Mouse (Mus musculus) gastrocnemius, adult 8-10 months (tissue): ENCODE results near the gene Stmn3. TPM values are rescaled to one million over a fixed set of nuclear protein-coding genes. Genes with fewer than 3 reads are reported as not detected.

Experiments
- DNase-seq, 2 experiments: peaks; one replicate each; pipeline ENCODE4 v3.0.0; 2022; ENCODE audit warnings: low spot score in 2 of 2
- total RNA-seq, 4 experiments: library from RNA; stranded (reverse); gene quantifications; 2 replicates each; pipeline ENCODE4 v1.2.4; 2022

Stmn3 gene
- not detected for total RNA-seq

DNA sequence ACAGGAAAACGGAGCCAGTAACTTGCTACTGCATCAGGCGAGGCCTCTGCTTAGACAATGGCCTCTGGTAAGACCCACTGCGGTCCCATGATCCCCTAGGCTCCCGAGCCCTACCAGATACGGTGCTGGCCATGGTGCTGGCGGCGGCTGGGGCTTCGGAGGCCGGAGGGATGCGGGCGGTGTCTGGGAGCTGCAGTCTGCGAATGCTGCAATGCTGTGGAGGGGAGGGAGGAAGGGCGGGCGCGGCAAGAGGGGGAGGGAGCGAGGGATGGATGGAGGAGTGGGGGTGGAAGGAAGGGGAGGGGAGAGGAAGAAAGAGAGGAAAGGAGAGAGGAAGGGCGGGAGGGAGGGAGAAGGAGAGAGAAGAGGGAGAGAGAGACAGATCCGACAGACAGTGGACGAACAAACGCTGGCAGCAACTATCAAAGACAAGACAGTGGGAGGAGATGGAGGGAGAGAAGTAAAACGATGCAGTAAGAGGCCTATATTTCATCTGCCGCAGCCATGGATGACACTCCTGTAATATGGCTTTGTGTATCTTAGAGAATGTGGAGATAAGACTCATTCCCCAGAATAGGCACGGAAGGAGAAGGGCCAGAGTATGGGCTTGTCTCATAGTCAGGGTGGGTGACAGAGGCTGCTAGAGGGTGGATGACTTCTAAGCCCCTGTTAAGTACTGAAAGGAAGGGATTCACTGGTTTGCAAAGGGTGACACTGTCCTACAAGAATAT lies at the start of gene Stmn3:
Stmn3 (minus strand) TSS at position 421 of the 731 bp plus-strand sequence.
- no peak for DNase-seq

DNA sequence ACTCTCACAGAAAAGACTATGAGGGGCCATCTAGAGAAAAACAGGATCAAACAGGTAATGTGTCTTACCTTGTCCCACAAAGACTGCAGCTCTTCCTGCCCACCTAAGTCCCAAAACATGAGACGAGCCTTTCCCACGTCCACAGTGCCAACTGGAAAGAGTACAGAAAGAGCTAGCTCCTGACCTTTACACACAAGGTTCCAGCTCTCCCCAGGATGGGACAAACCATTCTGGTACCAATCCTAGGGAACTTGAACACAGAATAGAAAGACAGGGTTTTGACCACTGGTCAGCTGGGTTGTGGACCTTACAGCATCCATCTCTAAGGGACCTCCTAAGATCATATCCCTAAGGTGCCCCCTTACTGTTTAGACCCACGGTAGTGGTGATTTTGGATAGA lies 49.6 kb upstream of the Stmn3 start:
- no peak for DNase-seq

DNA sequence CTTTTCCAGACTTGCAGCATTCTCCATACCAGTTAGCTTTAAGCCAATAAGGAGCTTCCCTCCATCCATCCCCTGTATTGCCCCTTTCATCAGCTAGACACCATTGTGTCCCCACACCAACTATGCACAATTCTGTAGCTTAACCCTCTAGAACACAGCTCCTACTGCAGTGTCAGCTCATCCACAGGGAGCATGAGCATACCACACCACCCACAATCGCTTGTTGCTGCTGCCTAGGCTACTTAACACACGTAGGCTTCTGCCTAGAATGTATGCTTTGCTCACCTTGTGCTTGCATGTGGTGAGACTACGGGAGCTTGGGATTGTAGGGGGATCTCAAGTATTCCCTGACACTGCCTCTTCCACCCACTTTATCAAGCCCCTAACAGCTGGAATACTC lies 42.5 kb upstream of the Stmn3 start:
- DNase-seq, result no peak

DNA sequence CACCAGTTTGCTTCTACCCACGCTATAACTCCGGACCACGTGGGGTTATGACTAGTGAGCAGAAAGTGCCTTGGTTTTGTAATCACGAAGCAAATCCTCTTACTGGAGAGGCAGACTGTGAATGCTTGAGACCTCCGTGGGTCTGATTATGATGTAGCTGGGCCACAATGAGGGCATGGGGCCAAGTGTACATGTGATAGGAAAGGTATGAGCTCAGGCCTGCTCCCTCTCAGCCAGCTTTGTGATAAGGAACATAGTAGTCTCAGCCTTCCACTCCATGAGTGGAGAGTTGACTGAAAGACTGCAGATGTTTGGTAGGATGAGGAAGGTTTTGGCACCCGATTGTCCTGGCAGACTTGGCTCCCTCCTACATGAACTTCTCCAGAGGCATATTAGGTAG lies 28.5 kb upstream of the Stmn3 start:
- no peak for DNase-seq

DNA sequence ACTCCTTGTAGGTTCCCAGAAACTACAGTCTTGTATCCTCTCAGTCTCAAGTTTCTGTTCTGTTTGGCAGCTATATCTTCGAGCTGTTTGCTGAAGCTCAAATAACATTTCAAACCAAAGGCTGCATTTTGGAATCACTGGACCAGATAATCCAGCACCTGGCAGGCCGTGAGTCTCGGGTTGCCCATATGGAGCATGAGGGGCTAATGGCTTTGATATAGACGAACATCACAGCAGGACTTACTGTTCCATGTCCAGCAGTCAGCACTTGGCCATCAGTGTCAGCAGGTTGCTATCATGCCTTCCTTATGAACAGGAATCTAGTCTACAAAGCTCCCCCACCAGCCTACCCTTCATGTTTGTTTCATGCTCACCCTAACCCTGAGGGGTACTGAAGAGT lies 26.1 kb upstream of the Stmn3 start:
- no peak for DNase-seq

DNA sequence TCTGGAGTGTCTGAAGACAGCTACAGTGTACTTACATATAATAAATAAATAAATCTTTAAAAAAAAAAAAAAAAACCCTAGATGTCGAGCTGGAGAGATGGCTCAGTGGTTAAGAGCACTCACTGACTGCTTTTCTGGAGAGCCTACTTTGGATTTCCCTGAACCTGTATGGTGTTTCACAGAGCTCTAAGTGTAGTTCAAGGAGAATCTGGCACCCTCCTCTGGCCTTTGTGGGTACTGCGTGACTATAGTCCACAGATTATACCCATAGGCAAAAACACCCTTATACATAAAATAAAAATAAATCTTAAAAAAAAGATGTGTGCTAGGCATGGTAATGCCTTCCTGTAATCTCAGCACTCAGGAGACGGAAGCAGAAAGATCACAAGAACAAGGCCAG lies 19.7 kb upstream of the Stmn3 start:
- DNase-seq, result peak; percentile 42 to 50

DNA sequence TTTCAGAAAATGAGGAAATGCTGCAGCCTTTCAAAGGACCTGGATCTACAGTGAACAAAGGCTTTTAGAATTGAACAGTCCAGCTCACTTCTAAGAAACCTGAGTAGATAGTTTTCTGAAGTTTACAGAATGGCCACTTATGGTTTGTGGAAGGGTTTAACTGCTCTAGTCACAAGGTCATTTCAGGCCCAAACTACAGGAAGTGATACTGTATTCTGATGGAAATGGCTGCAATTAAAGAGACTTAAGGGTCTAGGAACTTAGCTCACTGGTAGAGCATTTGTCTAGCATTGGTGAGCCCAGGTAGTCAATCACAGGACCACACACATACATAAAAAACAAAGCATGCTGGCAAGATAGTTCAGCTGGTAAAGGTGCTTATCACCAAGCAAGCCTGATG lies 18.2 kb upstream of the Stmn3 start:
- no peak for DNase-seq

DNA sequence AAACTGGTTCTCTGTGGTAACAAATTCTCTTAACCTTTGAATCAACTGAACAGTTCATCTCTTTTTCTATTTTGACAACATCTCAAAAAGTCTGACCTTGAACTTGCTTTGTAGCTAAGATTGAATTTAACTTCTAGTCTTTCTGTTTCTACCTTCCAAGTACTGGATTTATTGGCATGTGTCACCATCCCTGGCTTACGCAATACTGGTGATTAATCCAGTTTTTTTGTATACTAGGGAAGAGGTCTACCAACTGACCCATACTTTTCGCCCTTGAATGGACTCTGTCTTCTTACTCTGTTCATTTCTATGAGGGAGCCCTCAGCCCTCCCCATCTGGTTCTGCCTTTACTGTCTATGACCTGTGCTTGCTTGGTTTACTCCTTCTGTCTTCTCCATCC lies 11.8 kb upstream of the Stmn3 start:
- DNase-seq, result no peak

DNA sequence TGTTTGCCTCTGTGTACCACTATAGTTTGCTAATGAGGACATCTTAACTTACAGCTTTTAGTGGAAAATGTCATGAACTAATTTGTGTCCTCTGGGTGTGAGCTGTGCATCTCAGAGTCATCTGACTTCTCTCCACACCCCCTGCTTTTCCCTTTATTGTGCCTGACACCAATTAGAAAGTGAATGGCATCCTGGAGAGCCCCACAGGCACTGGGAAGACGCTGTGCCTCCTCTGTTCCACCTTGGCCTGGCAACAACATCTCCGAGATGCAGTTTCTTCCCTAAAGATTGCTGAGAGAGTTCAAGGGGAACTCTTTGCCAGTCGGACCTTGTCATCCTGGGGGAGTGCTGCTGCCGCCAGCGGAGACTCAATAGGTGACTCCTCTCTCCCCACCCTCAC lies 7.8 kb upstream of the Stmn3 start:
- DNase-seq, result no peak

DNA sequence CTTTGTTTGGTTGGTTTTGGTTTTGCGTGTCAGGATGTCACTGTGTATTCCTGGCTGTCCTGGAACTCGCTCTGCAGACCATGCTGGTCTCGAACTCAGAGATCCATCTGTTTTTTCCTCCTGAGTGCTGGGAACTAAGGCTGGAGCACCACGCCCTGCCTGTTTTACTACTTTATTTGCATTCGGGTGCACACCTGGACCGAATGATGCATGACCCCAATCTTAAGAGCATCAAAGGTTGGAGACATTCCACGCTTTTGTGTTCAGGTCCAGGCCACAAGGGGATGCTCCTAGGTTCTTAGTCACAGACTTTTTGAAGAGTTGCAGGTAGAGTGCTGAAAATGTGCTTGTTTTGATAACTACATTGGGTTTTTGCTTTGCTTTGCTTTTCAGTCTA lies 5.8 kb upstream of the Stmn3 start:
- no peak for DNase-seq

DNA sequence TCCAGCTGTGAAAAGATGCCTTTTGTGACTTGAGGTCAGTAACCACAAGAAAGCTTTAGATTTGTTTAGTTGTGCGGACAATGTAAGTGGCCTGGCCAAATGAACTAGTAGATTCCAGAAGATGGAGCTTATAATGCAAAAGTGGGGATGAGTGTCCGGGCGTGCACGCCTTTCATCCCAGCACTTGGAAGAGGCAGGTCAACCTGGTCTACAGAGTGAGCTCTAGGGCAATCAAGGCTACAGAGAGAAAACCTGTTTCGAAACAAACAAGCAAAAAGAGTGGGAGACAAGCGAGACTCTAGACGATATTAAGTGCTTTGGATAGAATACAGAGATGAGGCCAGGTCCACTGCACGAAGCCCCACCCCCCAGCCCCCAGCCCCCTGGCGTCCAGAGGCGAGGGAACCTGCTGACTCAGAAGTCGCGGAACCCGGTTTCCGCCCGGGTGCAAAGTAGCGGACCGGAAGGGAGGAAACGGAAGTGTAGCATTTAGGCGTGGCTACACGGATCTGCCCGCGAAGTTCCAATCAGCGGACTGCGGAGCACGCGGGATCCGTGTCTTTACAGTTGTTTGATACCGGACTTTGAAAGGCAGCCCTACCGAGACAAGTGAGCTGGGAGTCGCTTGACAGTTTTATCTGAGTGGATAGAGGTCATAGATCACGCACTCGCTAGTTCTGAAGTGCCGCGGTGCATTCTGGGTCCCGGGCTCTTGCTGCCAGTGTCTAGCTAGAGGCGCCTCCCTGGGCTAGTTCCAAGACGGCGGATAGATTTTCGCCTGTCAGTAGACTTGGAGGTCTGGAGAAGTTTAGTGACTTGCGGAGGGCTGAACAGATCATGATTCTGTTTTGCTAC lies 5.2 kb upstream of the Stmn3 start, which contains the start of gene Rtel1:
Rtel1 (plus strand) TSS at position 492 of the 855 bp plus-strand sequence.
- DNase-seq, result peak; percentile 72 to 74

DNA sequence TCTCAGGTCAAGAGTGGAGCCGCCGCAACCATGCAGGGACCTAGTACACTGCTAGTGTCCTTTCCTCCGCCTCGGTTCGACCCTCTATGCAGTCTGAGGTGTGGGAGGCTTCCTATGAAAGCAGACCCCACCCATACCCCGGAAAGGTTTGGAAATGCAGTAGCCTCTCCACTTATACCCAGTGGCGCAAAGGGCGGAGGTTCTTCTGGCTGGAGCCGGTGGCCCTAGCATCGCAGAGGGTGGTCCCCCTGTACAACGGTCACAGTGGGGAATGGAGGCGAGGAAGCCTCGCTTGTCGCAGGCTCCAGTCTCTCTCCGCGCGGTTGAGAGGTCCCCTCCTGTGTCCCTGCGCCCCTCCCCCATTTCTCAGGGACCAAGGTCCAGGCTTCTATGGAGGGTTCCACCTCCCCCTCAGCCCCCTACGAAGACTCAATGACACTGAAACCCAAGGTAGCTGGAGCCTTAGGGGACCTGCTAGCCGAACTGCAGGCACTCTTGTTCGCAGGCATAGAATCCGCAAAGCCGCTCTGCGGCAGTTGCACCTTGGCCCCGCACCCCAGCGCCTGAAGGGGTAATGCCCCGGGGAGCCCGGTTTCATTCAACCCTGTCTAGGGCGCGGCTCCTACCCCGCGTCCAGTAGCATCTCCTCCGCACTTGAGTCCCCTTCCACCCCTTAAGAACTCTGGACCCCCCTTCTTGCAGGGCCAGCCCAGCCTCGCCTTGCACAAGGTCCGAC lies 788 bp downstream of the Stmn3 start:
- no peak for DNase-seq

DNA sequence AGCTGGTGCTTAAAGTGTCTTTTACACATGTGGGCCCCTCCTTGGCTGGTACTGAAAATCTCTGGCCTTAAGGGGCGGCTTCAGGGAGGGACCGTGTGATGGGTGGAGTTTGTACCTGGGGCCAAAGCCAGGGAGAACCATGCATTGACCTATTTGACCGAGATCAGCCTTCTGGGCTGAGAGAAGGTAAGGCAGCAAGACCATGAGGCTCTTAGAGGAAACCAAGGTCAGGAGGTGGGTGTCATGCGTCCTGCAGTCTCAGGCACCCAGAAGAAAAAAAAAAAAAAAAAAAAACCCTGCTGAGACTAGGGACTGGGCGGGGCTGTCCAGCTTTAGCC lies 1.3 kb downstream of the Stmn3 start:
- no peak for DNase-seq

DNA sequence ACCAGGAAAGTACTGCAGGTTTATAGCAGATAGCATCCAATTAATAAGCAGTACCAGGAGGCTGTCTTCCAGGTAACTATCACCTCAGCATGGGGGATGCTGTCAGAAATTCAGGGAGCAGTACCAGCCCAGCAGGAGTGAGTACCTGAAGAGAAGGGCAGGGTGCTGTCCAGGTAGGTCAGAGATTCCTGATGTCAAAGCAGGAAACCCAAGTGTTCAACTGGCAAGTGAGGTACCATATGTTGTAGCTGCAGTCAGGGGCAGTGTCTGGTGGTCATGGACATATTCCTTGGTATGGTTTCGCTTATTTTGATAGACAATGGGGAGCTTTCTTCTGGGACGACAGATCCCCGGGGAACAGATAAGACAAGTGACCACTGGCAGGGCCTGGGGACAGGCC lies 1.9 kb downstream of the Stmn3 start:
- no peak for DNase-seq

DNA sequence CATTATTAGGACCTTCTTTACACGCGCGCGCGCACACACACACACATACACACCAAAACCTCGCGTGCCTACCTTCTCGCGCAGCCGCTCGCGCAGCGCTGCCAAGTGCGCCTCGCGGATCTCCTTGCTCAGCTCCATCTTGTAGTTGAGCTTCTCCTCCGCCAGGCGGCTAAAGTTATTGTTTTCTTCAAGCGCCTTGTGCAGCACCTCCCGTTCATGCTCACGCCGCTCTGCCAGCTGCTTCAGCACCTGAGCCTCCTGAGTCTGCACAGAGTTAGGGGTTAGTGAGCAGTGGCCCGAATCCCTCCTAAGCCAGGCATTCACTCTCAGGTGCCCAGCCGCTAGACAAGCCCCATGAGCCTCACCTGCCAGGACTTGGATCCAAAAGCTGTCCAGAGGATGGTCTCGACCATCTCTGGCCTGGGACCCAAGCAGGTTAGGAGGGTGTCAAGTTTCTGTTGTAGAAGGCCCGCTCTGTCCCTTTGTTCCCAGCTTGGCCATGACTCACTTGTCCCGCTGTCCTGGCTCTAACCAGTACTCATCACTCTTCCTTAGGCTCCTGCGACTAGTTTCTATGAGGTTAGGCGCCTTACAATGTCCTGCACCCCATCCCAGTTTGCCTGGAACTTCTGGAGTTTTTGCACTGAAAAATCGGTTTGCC lies 7.0 kb downstream of the Stmn3 start:
- no peak for DNase-seq

DNA sequence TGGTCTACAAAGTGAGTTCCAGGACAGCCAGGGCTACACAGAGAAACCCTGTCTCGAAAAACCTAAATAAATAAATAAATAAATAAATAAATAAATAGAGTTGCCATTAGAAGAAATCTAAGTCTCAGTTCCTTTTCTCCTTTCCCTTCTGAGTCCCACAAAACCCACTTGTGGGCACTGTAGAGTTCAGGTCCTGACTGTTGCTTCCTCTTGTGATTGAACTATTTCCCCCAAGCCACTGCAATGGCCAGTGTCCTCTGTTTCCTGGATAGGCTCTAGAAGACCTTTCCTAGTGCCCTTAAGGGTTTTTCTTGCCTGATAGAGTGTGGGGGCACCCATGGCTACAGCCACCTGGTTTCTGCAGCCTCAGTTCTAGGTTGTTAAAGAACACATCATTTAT lies 9.4 kb downstream of the Stmn3 start:
- no peak for DNase-seq

DNA sequence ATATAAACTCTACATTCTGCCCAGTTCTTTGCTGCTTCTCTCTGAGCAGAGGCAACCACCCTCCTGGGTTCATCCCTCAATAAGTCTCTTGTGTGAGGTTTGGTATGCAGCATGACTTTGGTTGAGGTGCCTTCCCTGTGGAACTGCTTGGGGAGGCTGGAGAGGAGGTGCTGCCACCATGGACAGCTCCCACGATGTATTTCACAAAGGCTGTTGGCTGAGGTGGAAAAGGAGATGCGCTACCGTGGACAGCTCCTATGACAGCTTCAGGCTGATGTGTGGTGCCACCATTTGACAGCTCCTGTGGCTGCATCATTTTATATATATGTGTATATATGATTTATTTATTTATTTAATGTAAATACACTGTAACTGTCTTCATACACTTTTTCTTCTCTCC lies 12.3 kb downstream of the Stmn3 start:
- DNase-seq, result no peak

DNA sequence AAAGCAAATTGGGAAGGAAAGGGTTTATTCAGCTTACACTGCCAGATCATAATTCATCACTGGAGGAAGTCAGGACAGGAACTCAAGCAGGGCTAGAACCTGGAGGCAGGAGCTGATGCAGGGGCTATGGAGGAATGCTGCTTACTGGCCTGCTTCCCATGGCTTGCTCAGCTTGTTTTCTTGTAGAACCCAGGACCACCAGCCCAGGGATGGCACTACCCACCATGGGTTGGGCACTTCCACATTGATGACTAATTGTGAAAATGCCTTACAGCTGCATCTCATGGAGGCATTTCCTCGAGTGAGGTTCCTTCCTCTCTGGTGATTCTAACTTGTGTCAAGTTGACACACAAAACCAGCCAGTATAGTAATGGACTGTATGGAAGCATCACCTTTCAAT lies 23.4 kb downstream of the Stmn3 start:
- DNase-seq, result no peak

DNA sequence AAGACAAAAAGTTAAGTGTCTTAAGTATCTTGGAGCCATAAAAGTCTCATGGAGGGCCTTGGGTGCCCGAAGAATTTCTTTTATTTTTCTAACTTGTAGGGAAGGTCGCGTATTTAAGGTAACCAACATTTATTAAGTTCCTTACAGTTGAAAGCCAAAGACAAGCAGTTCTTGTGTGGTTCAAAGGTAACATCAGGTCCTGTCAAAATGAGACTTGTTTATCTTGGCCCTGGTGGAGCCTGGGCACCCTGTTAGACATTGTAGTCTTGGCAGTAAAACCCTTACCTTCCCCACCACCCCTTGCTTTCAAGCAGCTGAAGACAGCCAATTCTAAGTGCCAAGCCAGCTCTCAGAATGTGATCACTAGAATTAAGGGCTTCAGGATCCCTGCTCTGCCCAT lies 25.6 kb downstream of the Stmn3 start:
- DNase-seq, result no peak

DNA sequence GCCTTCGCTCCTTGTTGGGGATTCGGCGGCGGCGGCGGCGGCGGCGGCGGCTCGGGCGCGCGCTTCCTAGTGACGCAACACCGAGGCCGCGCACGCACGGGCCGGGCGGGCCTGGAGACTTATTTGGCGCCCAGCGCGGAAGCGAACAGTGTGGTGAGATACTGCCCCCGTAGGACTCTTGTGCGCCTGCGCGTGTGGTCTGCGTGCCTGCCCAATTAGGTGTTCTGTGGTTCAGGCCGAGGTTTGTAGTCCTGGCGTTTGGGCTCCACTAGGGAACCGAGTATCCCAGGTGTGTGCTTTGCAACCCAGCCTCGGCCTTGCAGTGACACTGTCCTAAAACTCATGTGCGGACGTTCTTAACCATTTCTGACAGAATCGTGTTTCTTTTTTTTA lies 26.3 kb downstream of the Stmn3 start, which contains the start of gene Gmeb2:
Gmeb2 (minus strand) TSS at position 78 of the 393 bp plus-strand sequence.
- DNase-seq, result peak; percentile 91 to 95

DNA sequence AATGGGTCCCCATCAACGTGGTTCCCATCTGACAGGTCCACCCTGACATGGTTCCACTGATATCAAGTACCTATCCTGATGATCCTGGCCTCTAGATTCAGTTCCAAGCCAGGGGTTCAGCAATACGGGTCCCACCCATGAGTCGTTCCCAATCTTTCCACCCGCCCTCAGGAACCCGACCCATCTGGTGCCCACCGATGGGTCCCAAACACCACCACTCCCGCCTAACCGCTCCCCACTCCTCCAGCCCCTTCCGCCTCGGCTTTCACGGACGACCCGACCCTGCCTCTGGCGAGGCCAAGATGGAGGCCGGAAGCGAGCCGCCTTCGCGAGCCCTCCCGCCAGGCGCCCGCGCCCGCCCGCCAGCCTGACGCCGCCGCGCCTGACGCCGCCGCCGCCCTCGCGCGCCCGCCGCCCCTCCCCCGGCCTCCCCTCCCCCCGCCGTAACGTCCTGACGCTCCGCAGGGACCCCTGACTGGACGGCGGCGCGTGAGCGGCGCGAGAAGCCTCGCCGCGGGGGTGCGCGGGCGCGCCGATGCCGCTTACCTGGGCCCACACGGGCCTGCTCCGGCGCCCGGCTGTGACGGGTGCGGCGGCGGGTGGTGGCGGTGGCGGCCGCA lies 26.9 kb downstream of the Stmn3 start:
- peak; percentile 59 to 77 for DNase-seq
